Mouse (Mus musculus): Measurements from ENCODE around the gene Zdhhc23. TPM values are rescaled to one million over a fixed set of nuclear protein-coding genes. Genes with fewer than 3 reads are reported as not detected.

The Zdhhc23 gene
- total RNA-seq (2023) = 6.8 TPM

DNA sequence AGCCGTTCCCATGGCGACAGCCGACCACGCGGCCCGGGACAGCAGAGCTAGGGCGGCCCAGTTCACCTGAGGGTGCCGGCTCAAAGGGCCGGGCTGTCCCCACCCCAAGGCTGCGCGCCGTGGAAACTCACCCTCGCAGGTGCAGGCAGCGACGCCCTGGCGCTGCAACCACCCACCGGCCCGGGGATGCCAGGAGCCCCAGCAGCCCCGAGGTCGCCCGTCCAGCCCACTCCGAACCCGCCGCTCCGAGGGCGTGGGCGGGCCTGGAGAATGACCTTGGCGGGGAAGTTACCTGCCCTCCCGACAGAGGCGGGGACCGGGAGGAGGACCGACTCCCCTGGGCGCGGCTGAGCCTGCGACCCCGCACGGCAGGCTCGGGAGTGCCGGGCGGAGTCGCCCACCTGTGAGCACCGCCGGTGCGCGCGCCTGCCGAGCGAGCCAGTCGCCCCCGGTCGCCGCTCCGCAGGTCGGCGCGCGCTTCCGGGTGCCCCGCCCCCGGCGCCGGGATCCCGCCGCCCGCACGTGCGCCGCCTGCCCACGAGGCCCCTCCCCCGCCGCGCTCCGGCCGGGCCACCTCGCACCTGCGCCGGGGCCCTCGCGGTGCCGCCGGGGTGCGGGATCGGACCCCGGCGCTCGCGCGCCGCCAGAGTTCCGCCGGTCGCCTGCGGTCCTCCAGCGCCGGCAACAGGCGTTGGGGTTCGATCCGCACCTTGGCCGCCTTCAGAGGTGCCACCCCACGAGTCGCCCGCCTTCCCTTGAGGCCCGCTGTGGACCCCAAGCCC, at the start of gene Zdhhc23:
TSS of gene Zdhhc23 (minus strand) at position 464 of the 782 bp plus-strand sequence.

DNA sequence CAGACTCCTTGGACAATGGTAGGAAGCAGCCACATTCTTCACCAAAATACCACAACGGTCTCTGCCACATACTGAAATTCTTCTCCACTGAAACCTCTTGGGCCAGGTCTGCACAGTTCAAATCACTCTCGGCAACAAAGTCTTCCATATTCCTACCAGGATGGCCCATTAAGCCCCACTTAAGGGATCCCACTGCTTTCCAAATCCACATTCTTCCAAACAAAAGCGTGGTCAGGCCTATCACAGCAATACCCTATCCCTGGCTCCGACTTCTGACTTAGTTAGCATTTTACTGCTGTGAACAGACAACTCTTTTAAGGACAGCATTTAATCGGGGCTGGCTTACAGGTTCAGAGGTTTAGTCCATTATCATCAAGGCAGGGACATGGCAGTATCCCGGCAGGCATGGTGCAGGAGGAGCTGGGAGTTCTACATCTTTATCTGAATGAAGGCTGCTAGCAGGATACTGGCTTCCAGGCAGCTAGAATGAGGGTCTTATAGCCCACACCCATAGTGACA, 53.2 kb downstream of the Zdhhc23 start, which contains the start of gene Qtrt2:
TSS of gene Qtrt2 (minus strand) at position 469 of the 519 bp plus-strand sequence.

Other genes with a start within 250 kb of the Zdhhc23 start
- gene Drd3, start 225.8 kb downstream of the Zdhhc23 start, total RNA-seq (2023) = not detected
- gene Ccdc191, start 90.0 kb downstream of the Zdhhc23 start, total RNA-seq (2023) = 5.6 TPM
- gene Qtrt2, start 53.0 kb downstream of the Zdhhc23 start, total RNA-seq (2023) = 54.7 TPM
- 2.6 TPM for gene Gramd1c, start 83.6 kb upstream of the Zdhhc23 start, total RNA-seq (2023)
- gene Atp6v1a, start 159.9 kb upstream of the Zdhhc23 start, total RNA-seq (2023) = 31.9 TPM
- gene Naa50, start 160.0 kb upstream of the Zdhhc23 start, total RNA-seq (2023) = 32.4 TPM
- gene Usf3, start 193.5 kb upstream of the Zdhhc23 start, total RNA-seq (2023) = 19.1 TPM